Mouse (Mus musculus) small intestine, adult 2 months (tissue): ENCODE measurements around the gene Baiap2l2.
A peak's percentile ranks its signal among the peaks of the same experiment; 100 is the strongest.

ENCODE experiments used
- CTCF ChIP-seq: fragments of 200-500 bp; IDR thresholded peaks from 2 replicates; pipeline ENCODE4 v1.5.1; 2012; ENCODE audit warnings: low read depth, mild to moderate bottlenecking, control low read depth, inconsistent platforms, low read length, moderate library complexity, mixed read lengths; ENCODE audit not compliant: insufficient replicate concordance, insufficient read length; ENCODE audit errors: extremely low read depth
- POLR2A ChIP-seq: fragments of 200-500 bp; IDR thresholded peaks from 2 replicates; pipeline ENCODE4 v1.6.1; 2012; ENCODE audit warnings: low read depth, mild to moderate bottlenecking, control low read depth, inconsistent platforms, low read length, moderate library complexity

DNA sequence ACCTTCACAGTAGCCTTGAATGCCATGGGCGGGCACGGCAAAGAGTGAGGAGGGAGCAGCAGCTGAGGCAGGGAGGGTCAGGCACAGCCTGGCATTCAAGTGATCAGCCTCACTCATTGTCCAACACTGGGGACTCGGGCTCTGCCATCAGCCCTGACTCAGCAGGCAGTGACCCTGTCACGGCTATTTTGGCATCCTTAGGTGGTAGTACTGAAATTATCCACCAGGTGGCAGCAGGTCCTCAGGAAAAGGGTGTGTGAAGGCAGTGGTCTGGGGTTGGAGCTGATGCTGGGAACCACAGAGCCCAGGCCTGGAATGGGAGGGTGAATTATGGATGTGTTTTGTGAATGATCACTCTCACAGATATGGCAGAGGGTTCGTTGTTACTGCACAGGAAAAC is 60.7 kb downstream of the Baiap2l2 start:
- TF ChIP-seq POLR2A (no peak), CTCF (peak; percentile 90; the same call in 1 of the 2 replicates)
